Mouse (Mus musculus) ES-E14 (cell line): Measurements from ENCODE around the gene Clstn1.

Experiments
- HCFC1 ChIP-seq: IDR thresholded peaks from 2 replicates; pipeline ENCODE4 v1.6.1; 2012; ENCODE audit warnings: low read length, inconsistent platforms, borderline replicate concordance; ENCODE audit not compliant: insufficient read depth
- MAFK ChIP-seq: IDR thresholded peaks from 2 replicates; pipeline ENCODE4 v1.6.1; 2014; ENCODE audit warnings: mild to moderate bottlenecking, low read depth, low read length, inconsistent platforms; ENCODE audit not compliant: insufficient read depth
- ZC3H11A ChIP-seq: IDR thresholded peaks from 2 replicates; pipeline ENCODE4 v1.6.1; 2012; ENCODE audit warnings: low read depth, mild to moderate bottlenecking, inconsistent platforms, low read length, borderline replicate concordance
- ZNF384 ChIP-seq: IDR thresholded peaks from 2 replicates; pipeline ENCODE4 v1.6.1; 2012; ENCODE audit warnings: low read depth, low read length, inconsistent platforms

DNA sequence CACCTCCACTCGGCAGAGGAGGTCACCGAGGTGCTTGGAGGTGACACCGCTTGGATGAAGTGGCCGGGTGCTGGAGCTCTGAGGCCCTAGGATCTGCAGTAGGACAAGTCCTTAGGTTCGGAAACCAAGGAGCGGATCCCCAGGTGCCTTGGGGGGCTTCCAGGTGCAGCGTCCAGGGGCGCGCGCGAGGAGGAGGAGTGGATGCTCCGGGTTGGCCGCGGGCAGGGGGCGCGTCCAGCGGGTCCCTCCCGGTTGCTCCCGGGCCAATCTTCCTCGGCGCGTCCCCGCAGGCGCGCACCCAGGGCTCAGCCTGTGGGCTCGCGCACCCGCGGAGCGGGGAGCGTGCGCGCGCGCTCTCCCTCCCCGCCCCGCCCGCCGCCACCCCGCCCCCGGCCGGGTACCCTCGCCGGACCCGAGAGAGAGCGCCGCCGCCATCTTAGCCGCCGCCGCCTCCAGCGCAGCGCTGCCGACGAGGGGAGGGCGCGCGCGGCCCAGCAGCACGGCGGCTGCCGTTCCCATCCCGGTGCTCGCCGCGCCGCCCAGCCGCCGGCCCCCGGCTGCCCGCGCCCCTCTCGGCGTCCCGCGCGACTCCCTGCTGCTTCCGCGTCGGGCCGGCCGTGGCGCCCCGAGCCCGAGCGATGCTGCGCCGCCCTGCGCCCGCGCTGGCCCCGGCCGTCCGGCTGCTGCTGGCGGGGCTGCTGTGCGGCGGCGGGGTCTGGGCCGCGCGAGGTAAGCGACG, at the start of gene Clstn1:
- no peak for TF ChIP-seq ZC3H11A
- TF ChIP-seq ZNF384: no peak
- no peak for TF ChIP-seq HCFC1
- no peak for TF ChIP-seq MAFK
